Mouse (Mus musculus): ENCODE measurements around the gene Naa80. TPM values are rescaled to one million over a fixed set of nuclear protein-coding genes. Genes with fewer than 3 reads are reported as not detected.

Gene Naa80
- polyA plus RNA-seq, 1 experiment from 2014 or later: 16.4 TPM

DNA sequence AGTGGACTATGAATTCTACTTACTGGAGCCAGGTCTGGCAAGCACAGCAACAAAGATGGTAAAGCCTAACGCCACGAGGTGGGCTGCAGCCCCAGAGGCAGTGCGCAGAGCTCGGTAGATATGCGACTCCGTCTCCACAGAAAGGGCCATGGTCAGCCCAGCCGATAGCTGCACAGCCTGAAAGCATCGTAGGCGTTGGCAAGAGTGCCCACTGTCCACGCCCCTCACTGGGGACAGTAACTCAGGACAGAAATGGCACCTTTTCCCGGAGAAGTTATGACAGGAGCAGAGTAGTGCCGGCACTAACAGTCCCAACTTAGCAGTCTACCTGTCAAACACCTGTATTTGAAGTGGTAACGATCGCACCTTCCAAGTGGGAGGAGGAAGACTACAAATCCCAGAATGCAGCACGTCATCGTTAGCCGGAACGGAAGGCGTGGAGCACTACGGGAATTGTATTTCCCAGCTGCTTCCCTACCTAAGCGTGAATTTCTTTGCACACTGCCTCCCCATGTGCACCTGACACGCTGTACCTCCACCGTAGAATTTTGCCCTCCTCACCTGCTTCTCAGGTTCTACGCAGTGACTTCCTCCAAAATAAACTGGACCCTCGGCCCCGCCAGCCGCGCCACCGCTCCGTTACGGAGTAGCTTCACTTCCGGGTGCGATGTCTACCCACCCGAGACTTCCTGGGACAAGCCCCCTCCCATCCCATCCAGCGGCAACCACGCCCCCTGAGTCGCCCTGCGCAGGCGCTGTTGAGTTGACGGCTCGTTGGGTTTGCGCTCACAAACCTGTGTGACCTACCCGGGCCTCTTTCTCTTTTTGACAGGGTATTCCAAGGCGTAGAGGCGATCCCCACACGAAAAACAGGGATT, 37.0 kb upstream of the Naa80 start, which contains the start of the genes Cyb561d2 and Nprl2:
TSS of gene Cyb561d2 (minus strand) at position 720 of the 878 bp plus-strand sequence.
TSS of gene Nprl2 (plus strand) at position 753 of the 878 bp plus-strand sequence.
- Histone ChIP-seq H3K27me3 (ENCODE audit: control insufficient read depth, insufficient read depth, low read length) (no peaks in the 10 kb centered on the region), H3K9ac (peak within 1 kb of the TSS; percentile 62), H3K27ac (peak within 1 kb of the TSS; percentile 22; the same call in 1 of the 2 replicates), H3K36me3 (replicated peaks; ENCODE audit: control insufficient read depth, insufficient read depth) (peaks cover 51% of the 10 kb centered on the region), H3K9me3 (ENCODE audit: control insufficient read depth, low read length) (no peaks in the 10 kb centered on the region), H3K4me2 (replicated peaks) (peak within 1 kb of the TSS; percentile 84), H3K4me1 (replicated peaks; ENCODE audit: control insufficient read depth, insufficient read depth, low read length) (peaks cover 28% of the 10 kb centered on the region), H3K4me3 (replicated peaks; ENCODE audit: low read length) (peak within 1 kb of the TSS; percentile 49)
- 1% methylated on average over 46 of the region's 46 CpGs for WGBS
- peak; percentile 89 for ATAC-seq (ENCODE audit: low FRiP score)
- peak; percentile 94 for DNase-seq (ENCODE audit: low spot score)

DNA sequence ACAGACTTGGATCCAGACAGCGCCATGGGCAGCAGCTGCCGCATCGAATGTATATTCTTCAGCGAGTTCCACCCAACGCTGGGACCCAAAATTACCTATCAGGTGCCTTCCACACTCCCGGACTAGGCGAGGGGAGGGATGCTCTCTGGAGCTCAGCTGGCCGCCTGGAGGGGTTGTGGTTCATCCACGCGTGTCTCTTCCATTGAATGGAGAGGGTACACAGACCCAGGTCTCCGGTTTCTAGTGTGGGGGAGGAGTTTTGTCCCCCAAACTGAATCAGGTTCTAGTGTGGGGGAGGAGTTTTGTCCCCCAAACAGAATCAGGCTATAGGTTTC, 36.4 kb upstream of the Naa80 start:
- Histone ChIP-seq H3K27ac (peak overlapping the region; percentile 22; the same call in 1 of the 2 replicates), H3K4me3 (replicated peaks; ENCODE audit: low read length) (peak overlapping the region; percentile 49), H3K4me2 (replicated peaks) (peak overlapping the region; percentile 84), H3K9ac (peak overlapping the region; percentile 62), H3K36me3 (replicated peaks; ENCODE audit: control insufficient read depth, insufficient read depth) (peaks cover 48% of the 10 kb centered on the region), H3K27me3 (ENCODE audit: control insufficient read depth, insufficient read depth, low read length) (no peaks in the 10 kb centered on the region), H3K4me1 (replicated peaks; ENCODE audit: control insufficient read depth, insufficient read depth, low read length) (peaks cover 29% of the 10 kb centered on the region), H3K9me3 (ENCODE audit: control insufficient read depth, low read length) (no peaks in the 10 kb centered on the region)
- 1% methylated on average over 11 of the region's 11 CpGs for WGBS
- no peak for DNase-seq (ENCODE audit: low spot score)
- peak; percentile 24 for ATAC-seq (ENCODE audit: low FRiP score)

DNA sequence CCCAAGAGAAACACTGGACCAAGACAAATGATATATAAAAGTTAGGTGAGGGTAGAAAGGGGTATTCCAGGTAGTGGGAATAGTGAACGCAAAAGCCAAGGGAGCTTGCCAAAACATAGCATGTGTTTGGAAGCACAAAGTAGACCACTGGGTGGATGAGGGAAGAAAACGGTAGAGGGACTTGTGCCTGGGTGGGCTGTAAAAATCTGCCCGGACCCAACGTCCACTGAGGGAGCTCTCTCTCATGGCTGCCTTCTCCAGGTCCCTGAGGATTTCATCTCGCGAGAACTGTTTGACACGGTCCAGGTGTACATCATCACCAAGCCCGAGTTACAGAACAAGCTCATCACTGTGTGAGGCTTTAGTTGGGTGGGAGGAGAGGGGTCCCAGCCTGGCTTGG, 36.0 kb upstream of the Naa80 start:
- Histone ChIP-seq H3K9ac (peak overlapping the region; percentile 62), H3K4me1 (replicated peaks; ENCODE audit: control insufficient read depth, insufficient read depth, low read length) (peaks cover 32% of the 10 kb centered on the region), H3K27ac (no peak overlapping the region), H3K4me3 (replicated peaks; ENCODE audit: low read length) (peak overlapping the region; percentile 49), H3K4me2 (replicated peaks) (peak overlapping the region; percentile 84), H3K36me3 (replicated peaks; ENCODE audit: control insufficient read depth, insufficient read depth) (peaks cover 44% of the 10 kb centered on the region), H3K9me3 (ENCODE audit: control insufficient read depth, low read length) (no peaks in the 10 kb centered on the region), H3K27me3 (ENCODE audit: control insufficient read depth, insufficient read depth, low read length) (no peaks in the 10 kb centered on the region)
- no peak for ATAC-seq (ENCODE audit: low FRiP score)
- 50% methylated on average over 8 of the region's 8 CpGs for WGBS
- no peak for DNase-seq (ENCODE audit: low spot score)

DNA sequence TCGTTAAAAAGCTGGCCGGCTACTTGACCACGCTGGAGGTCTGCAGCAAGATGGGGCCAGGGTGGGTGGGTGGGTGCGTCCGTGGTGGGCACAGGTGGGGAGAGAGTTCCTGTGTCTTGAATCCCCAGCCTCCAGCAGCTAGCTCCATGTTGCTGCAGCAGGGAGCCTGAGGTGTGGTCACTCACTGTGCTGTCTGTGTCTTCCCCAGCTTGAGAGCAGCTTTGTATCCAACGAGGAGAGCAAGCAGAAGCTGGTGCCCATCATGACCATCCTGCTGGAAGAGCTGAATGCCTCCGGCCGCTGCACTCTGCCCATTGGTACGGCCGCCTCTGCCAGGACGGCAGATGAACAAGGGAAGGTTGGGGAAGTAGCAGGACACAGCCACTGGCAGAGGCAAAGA, 35.4 kb upstream of the Naa80 start:
- H3K27me3 ChIP-seq (ENCODE audit: control insufficient read depth, insufficient read depth, low read length): no peaks in the 10 kb centered on the region
- no peak overlapping the region for H3K27ac ChIP-seq
- H3K9me3 ChIP-seq (ENCODE audit: control insufficient read depth, low read length): no peaks in the 10 kb centered on the region
- H3K9ac ChIP-seq: no peak overlapping the region
- no peak overlapping the region for H3K4me2 ChIP-seq (replicated peaks)
- peaks cover 38% of the 10 kb centered on the region for H3K36me3 ChIP-seq (replicated peaks; ENCODE audit: control insufficient read depth, insufficient read depth)
- H3K4me3 ChIP-seq (replicated peaks; ENCODE audit: low read length): no peak overlapping the region
- no peak for ATAC-seq (ENCODE audit: low FRiP score)
- peaks cover 32% of the 10 kb centered on the region for H3K4me1 ChIP-seq (replicated peaks; ENCODE audit: control insufficient read depth, insufficient read depth, low read length)
- WGBS: 91% methylated on average over 11 of the region's 11 CpGs
- DNase-seq (ENCODE audit: low spot score): no peak

DNA sequence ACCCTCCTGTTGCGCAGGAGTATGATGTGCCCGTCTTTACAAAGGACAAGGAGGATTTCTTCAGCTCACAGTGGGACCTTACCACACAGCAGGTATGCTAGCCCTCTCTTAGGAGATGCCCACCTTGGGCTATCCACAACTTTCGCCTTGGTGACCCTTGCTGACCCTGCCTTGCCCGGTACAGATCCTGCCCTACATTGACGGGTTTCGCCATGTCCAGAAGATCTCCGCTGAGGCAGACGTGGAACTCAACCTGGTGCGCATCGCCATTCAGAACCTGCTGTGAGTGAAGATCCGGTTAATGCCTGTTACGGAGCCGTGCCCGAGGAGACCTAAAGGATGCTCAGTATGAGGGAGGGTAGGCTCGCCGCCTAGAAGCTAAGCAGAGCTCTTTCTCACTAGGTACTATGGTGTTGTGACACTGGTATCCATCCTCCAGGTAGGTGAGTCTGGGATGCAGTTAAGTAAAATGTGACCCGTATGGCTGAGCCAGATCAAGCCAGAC, 34.4 kb upstream of the Naa80 start:
- Histone ChIP-seq H3K4me2 (replicated peaks) (no peak overlapping the region), H3K27me3 (ENCODE audit: control insufficient read depth, insufficient read depth, low read length) (peaks cover 7% of the 10 kb centered on the region; the same call in 1 of the 2 replicates), H3K9ac (no peak overlapping the region), H3K4me1 (replicated peaks; ENCODE audit: control insufficient read depth, insufficient read depth, low read length) (peaks cover 32% of the 10 kb centered on the region), H3K9me3 (ENCODE audit: control insufficient read depth, low read length) (no peaks in the 10 kb centered on the region), H3K4me3 (replicated peaks; ENCODE audit: low read length) (no peak overlapping the region), H3K27ac (no peak overlapping the region), H3K36me3 (replicated peaks; ENCODE audit: control insufficient read depth, insufficient read depth) (peaks cover 29% of the 10 kb centered on the region)
- DNase-seq (ENCODE audit: low spot score) (no peak), ATAC-seq (ENCODE audit: low FRiP score) (no peak)
- WGBS: 95% methylated on average over 17 of the region's 17 CpGs

DNA sequence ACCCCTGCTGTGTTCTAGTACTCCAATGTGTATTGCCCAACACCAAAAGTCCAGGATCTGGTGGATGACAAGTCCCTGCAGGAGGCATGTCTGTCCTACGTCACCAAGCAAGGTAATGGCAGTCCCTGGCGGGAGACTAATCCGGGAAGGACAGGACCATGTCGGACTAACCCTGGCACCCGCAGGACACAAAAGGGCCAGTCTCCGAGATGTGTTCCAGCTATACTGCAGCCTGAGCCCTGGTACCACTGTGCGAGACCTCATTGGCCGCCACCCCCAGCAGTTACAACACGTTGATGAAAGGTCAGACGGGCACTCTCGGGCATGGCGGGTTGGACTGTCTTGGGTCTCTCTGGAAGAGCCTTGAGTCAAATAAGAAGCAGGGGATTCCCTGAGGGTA, 34.0 kb upstream of the Naa80 start:
- Histone ChIP-seq H3K9ac (no peak overlapping the region), H3K4me3 (replicated peaks; ENCODE audit: low read length) (no peak overlapping the region), H3K4me2 (replicated peaks) (no peak overlapping the region), H3K27me3 (ENCODE audit: control insufficient read depth, insufficient read depth, low read length) (peaks cover 12% of the 10 kb centered on the region), H3K4me1 (replicated peaks; ENCODE audit: control insufficient read depth, insufficient read depth, low read length) (peaks cover 32% of the 10 kb centered on the region), H3K36me3 (replicated peaks; ENCODE audit: control insufficient read depth, insufficient read depth) (peaks cover 24% of the 10 kb centered on the region), H3K27ac (no peak overlapping the region), H3K9me3 (ENCODE audit: control insufficient read depth, low read length) (no peaks in the 10 kb centered on the region)
- no peak for ATAC-seq (ENCODE audit: low FRiP score)
- DNase-seq (ENCODE audit: low spot score): no peak
- 94% methylated on average over 12 of the region's 12 CpGs for WGBS

DNA sequence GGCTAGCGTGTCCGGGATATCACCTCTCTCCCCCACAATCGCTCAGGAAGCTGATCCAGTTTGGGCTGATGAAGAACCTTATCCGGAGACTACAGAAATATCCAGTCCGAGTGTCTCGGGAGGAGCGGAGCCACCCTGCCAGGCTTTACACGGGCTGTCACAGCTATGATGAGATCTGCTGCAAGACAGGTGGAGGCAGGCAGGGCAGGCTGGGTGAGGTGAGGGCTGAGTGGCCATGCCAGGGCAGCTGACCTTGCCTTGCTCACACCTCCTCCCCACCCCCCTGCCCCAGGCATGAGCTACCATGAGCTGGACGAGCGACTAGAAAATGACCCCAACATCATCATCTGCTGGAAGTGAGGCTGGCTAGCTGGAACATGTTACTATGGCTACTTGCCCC, 33.5 kb upstream of the Naa80 start:
- H3K4me1 ChIP-seq (replicated peaks; ENCODE audit: control insufficient read depth, insufficient read depth, low read length): peaks cover 32% of the 10 kb centered on the region
- WGBS: 83% methylated on average over 10 of the region's 10 CpGs

DNA sequence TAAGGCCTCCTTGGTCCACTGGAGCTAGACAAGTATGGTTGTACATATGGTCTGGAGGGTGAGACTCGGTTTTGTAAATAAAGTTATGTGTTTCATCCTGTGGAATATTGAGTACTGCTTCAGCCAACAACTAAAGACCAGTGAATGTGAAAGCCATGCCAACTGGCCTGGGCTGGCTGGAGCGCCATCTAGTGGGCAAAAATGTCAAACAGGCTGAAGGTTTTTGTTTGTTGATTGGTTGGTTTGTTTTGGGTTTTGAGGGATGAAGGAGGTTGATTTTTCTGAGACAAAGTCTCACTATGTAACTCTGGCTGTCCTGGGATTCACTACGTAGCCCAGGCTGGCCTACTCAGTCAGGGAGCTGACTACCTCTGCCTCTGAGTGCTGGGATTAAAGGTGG, 33.1 kb upstream of the Naa80 start:
- no peak overlapping the region for H3K4me3 ChIP-seq (replicated peaks; ENCODE audit: low read length)
- H3K4me1 ChIP-seq (replicated peaks; ENCODE audit: control insufficient read depth, insufficient read depth, low read length): peaks cover 29% of the 10 kb centered on the region
- DNase-seq (ENCODE audit: low spot score): peak; percentile 86
- ATAC-seq (ENCODE audit: low FRiP score): no peak
- H3K36me3 ChIP-seq (replicated peaks; ENCODE audit: control insufficient read depth, insufficient read depth): peaks cover 15% of the 10 kb centered on the region
- no peaks in the 10 kb centered on the region for H3K9me3 ChIP-seq (ENCODE audit: control insufficient read depth, low read length)
- no peak overlapping the region for H3K4me2 ChIP-seq (replicated peaks)
- peaks cover 20% of the 10 kb centered on the region for H3K27me3 ChIP-seq (ENCODE audit: control insufficient read depth, insufficient read depth, low read length)
- WGBS: 12% methylated on average over 3 of the region's 3 CpGs
- no peak overlapping the region for H3K9ac ChIP-seq
- no peak overlapping the region for H3K27ac ChIP-seq

More for the DNA sequence above, 33.5 kb upstream of the Naa80 start:
- Histone ChIP-seq H3K4me3 (replicated peaks; ENCODE audit: low read length) (no peak overlapping the region), H3K4me2 (replicated peaks) (no peak overlapping the region), H3K9ac (no peak overlapping the region), H3K27ac (no peak overlapping the region), H3K27me3 (ENCODE audit: control insufficient read depth, insufficient read depth, low read length) (peaks cover 17% of the 10 kb centered on the region), H3K36me3 (replicated peaks; ENCODE audit: control insufficient read depth, insufficient read depth) (peaks cover 19% of the 10 kb centered on the region), H3K9me3 (ENCODE audit: control insufficient read depth, low read length) (no peaks in the 10 kb centered on the region)
- DNase-seq (ENCODE audit: low spot score): no peak
- ATAC-seq (ENCODE audit: low FRiP score): no peak

DNA sequence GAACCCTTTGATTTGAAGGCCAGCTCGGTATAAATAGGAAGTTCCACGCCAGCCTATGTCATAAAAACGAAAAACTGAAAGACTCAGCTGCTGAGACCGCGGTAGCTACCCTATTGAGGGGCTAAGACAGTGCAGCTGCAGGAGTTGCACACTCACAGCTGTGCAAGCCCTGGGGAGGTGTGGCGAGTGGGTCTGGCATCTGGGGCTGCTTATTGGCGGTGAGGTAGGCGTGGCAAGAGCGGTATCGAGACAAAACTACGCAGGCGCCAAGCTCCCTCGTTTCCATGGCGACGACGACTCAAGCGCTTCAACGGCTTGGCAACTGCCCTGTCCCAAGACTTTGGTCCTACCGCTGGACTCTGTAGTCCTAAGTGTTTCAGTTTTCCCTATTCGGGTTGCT, 31.7 kb upstream of the Naa80 start, which contains the start of gene Zmynd10:
TSS of gene Zmynd10 (plus strand) at position 273 of the 400 bp plus-strand sequence.
- peak; percentile 88 for DNase-seq (ENCODE audit: low spot score)
- peak within 1 kb of the TSS; percentile 43 for H3K4me2 ChIP-seq (replicated peaks)
- H3K4me3 ChIP-seq (replicated peaks; ENCODE audit: low read length): 0 out of 2 replicates have a peak within 1 kb of the TSS, but pooled peaks have one; percentile 0
- H3K27me3 ChIP-seq (ENCODE audit: control insufficient read depth, insufficient read depth, low read length): peaks cover 34% of the 10 kb centered on the region
- no peaks in the 10 kb centered on the region for H3K9me3 ChIP-seq (ENCODE audit: control insufficient read depth, low read length)
- H3K27ac ChIP-seq: no peak within 1 kb of the TSS; the same call in 1 of the 2 replicates
- H3K9ac ChIP-seq: peak within 1 kb of the TSS; percentile 29
- H3K4me1 ChIP-seq (replicated peaks; ENCODE audit: control insufficient read depth, insufficient read depth, low read length): peaks cover 31% of the 10 kb centered on the region
- WGBS: 4% methylated on average over 20 of the region's 20 CpGs
- peaks cover 15% of the 10 kb centered on the region for H3K36me3 ChIP-seq (replicated peaks; ENCODE audit: control insufficient read depth, insufficient read depth)
- peak; percentile 59 for ATAC-seq (ENCODE audit: low FRiP score)

Data from hindbrain, embryonic 14.5 days (tissue).